Mouse (Mus musculus) erythroblast, embryonic 14.5 days (primary cell): ENCODE results near the gene Rnf4. TPM values are rescaled to one million over a fixed set of nuclear protein-coding genes. Genes with fewer than 3 reads are reported as not detected.

Source experiments
- H3K27me3 ChIP-seq: 2 replicates; pipeline ENCODE4 v1.6.1; 2012; ENCODE audit warnings: inconsistent platforms; ENCODE audit not compliant: control insufficient read depth
- H3K36me3 ChIP-seq: 2 replicates; pipeline ENCODE4 v1.6.1; 2012; ENCODE audit warnings: mild to moderate bottlenecking, inconsistent platforms; ENCODE audit not compliant: control insufficient read depth
- H3K4me1 ChIP-seq: 2 replicates; pipeline ENCODE4 v1.6.1; 2012; ENCODE audit warnings: inconsistent platforms; ENCODE audit not compliant: control insufficient read depth
- H3K4me3 ChIP-seq: replicated peaks from 2 replicates; pipeline ENCODE3; 2012; ENCODE audit warnings: moderate library complexity, mild to moderate bottlenecking, inconsistent platforms
- H3K9me3 ChIP-seq: 2 replicates; pipeline ENCODE4 v1.6.1; 2012; ENCODE audit warnings: low read length, inconsistent platforms, mixed read lengths; ENCODE audit not compliant: control insufficient read depth
- GATA1 ChIP-seq: IDR thresholded peaks from 2 replicates; pipeline ENCODE4 v1.6.1; 2012; ENCODE audit warnings: low read length, inconsistent platforms, mixed read lengths
- TAL1 ChIP-seq: IDR thresholded peaks from 3 replicates; pipeline ENCODE4 v1.6.1; 2012; ENCODE audit warnings: low read length, inconsistent platforms, mixed read lengths
- polyA plus RNA-seq: library from polyadenylated mRNA; stranded (reverse); fragments of >175 nt; gene quantifications from 2 replicates; pipeline ENCODE4 v1.2.3, GENCODE M21; 2012

The Rnf4 gene
- polyA plus RNA-seq, 1 experiment, result 4.1 TPM

GRCm38 (mm10) chr5:34370022-34370823 lies 34.1 kb downstream of the Rnf4 start:
- TF ChIP-seq GATA1, result no peak
- no peak for TF ChIP-seq TAL1
- Histone ChIP-seq H3K27me3 (no peaks in the 10 kb centered on the region), H3K36me3 (peaks cover 9% of the 10 kb centered on the region), H3K4me3 (peak overlapping the region; percentile 88), H3K4me1 (peaks cover 40% of the 10 kb centered on the region), H3K9me3 (no peaks in the 10 kb centered on the region)

GRCm38 (mm10) chr5:34370840-34371239 lies 34.8 kb downstream of the Rnf4 start:
- peaks cover 40% of the 10 kb centered on the region for H3K4me1 ChIP-seq
- no peaks in the 10 kb centered on the region for H3K27me3 ChIP-seq
- TF ChIP-seq GATA1 (no peak), TAL1 (no peak)
- H3K4me3 ChIP-seq, result peak overlapping the region; percentile 88
- no peaks in the 10 kb centered on the region for H3K9me3 ChIP-seq
- H3K36me3 ChIP-seq, result peaks cover 7% of the 10 kb centered on the region

GRCm38 (mm10) chr5:34372141-34372540 lies 36.1 kb downstream of the Rnf4 start:
- H3K4me1 ChIP-seq, result peaks cover 41% of the 10 kb centered on the region
- no peaks in the 10 kb centered on the region for H3K27me3 ChIP-seq
- peak overlapping the region; percentile 16 for H3K4me3 ChIP-seq
- no peak for TF ChIP-seq GATA1
- no peak for TF ChIP-seq TAL1
- no peaks in the 10 kb centered on the region for H3K9me3 ChIP-seq
- peaks cover 11% of the 10 kb centered on the region for H3K36me3 ChIP-seq

- peaks cover 41% of the 10 kb centered on the region for H3K4me1 ChIP-seq
- H3K9me3 ChIP-seq, result no peaks in the 10 kb centered on the region
- peaks cover 12% of the 10 kb centered on the region for H3K36me3 ChIP-seq
- no peak for TF ChIP-seq GATA1
- TF ChIP-seq TAL1, result no peak
- H3K27me3 ChIP-seq, result no peaks in the 10 kb centered on the region
- H3K4me3 ChIP-seq, result no peak overlapping the region
Measured at GRCm38 (mm10) chr5:34372541-34372940, 36.5 kb downstream of the Rnf4 start.

GRCm38 (mm10) chr5:34378787-34379186 lies 42.7 kb downstream of the Rnf4 start:
- Histone ChIP-seq H3K36me3 (peaks cover 5% of the 10 kb centered on the region), H3K9me3 (no peaks in the 10 kb centered on the region), H3K27me3 (no peaks in the 10 kb centered on the region), H3K4me1 (peaks cover 11% of the 10 kb centered on the region), H3K4me3 (no peak overlapping the region)
- TF ChIP-seq TAL1 (no peak), GATA1 (no peak)

- Histone ChIP-seq H3K9me3 (peaks cover 11% of the 10 kb centered on the region), H3K36me3 (peaks cover 16% of the 10 kb centered on the region), H3K4me1 (peaks cover 6% of the 10 kb centered on the region), H3K27me3 (no peaks in the 10 kb centered on the region), H3K4me3 (no peak overlapping the region)
- TF ChIP-seq GATA1 (no peak), TAL1 (no peak)
Measured at GRCm38 (mm10) chr5:34381700-34382099, 45.6 kb downstream of the Rnf4 start.

- Histone ChIP-seq H3K27me3 (no peaks in the 10 kb centered on the region), H3K9me3 (peaks cover 24% of the 10 kb centered on the region), H3K36me3 (peaks cover 27% of the 10 kb centered on the region), H3K4me1 (no peaks in the 10 kb centered on the region), H3K4me3 (no peak overlapping the region)
- TF ChIP-seq GATA1 (no peak), TAL1 (no peak)
Measured at GRCm38 (mm10) chr5:34385616-34386015, 49.5 kb downstream of the Rnf4 start.

GRCm38 (mm10) chr5:34386744-34387143 lies 50.7 kb downstream of the Rnf4 start:
- H3K4me1 ChIP-seq, result no peaks in the 10 kb centered on the region
- peaks cover 24% of the 10 kb centered on the region for H3K9me3 ChIP-seq
- no peaks in the 10 kb centered on the region for H3K27me3 ChIP-seq
- no peak overlapping the region for H3K4me3 ChIP-seq
- TF ChIP-seq GATA1, result no peak
- no peak for TF ChIP-seq TAL1
- H3K36me3 ChIP-seq, result peaks cover 27% of the 10 kb centered on the region

- peaks cover under 1% of the 10 kb centered on the region for H3K36me3 ChIP-seq
- no peak for TF ChIP-seq TAL1
- no peak for TF ChIP-seq GATA1
Measured at GRCm38 (mm10) chr5:34393251-34393650, 57.2 kb downstream of the Rnf4 start.

More at GRCm38 (mm10) chr5:34393251-34393650, 57.2 kb downstream of the Rnf4 start:
- peaks cover 14% of the 10 kb centered on the region for H3K4me1 ChIP-seq
- peaks cover under 1% of the 10 kb centered on the region for H3K9me3 ChIP-seq
- H3K4me3 ChIP-seq, result no peak overlapping the region
- H3K27me3 ChIP-seq, result no peaks in the 10 kb centered on the region
